18 mouse cellular contexts compared by ENCODE assay signal in genomic region chr1:75412196-75412595, GRCm38 (mm10). TPM values are rescaled to one million over a fixed set of nuclear protein-coding genes. Genes with fewer than 3 reads are reported as not detected.
"Had no signal": no experiment of that assay in that cellular context is flagged by ENCODE, and none has a peak within 500 bp of the region (broad histone marks: within the 10 kb centered on the region; RNA-seq: fewer than 3 reads in every experiment).

No protein-coding gene starts in this region.

- H3K27ac ChIP-seq: neural tube, embryonic 13.5 days; neural tube, embryonic 15.5 days; stomach, embryonic 15.5 days; stomach, postnatal 0 days had no signal

- H3K27me3 ChIP-seq: neural tube, embryonic 13.5 days; neural tube, embryonic 15.5 days; stomach, embryonic 15.5 days had no signal

- H3K4me1 ChIP-seq: stomach, embryonic 15.5 days had no signal

- H3K36me3 ChIP-seq: stomach, embryonic 15.5 days had no signal

- DNase-seq: retina, postnatal 1 day; right cerebral cortex, adult 18-20 months; right cerebral cortex, postnatal 14 days; right cerebral cortex, postnatal 25 days; right cerebral cortex, postnatal 4 days; spleen, adult 18-20 months; thymus, adult 18-20 months; thymus, adult 2 months; thymus, postnatal 14 days; thymus, postnatal 25 days; thymus, postnatal 36 days; thymus, postnatal 4 days had no signal

- H3K9ac ChIP-seq: neural tube, embryonic 13.5 days; neural tube, embryonic 15.5 days; stomach, embryonic 15.5 days had no signal

- H3K4me3 ChIP-seq: neural tube, embryonic 13.5 days; neural tube, embryonic 15.5 days; stomach, embryonic 15.5 days had no signal

- H3K4me2 ChIP-seq: neural tube, embryonic 13.5 days; neural tube, embryonic 15.5 days; stomach, embryonic 15.5 days had no signal

- H3K9me3 ChIP-seq: neural tube, embryonic 13.5 days; neural tube, embryonic 15.5 days; stomach, embryonic 15.5 days had no signal

RNA-seq across cellular contexts. Expression of gene Speg, which starts 37.1 kb away (rescaled TPM):
- total RNA-seq: neutrophil, adult 5-6 weeks had no signal

RNA-seq across cellular contexts. Expression of gene Asic4, which starts 38.0 kb away (rescaled TPM):
- total RNA-seq: neutrophil, adult 5-6 weeks had no signal
- polyA plus RNA-seq: thymus, postnatal 0 days had no signal

RNA-seq across cellular contexts. Expression of gene Des, which starts 52.1 kb away (rescaled TPM):
- total RNA-seq: neutrophil, adult 5-6 weeks had no signal
